Mouse (Mus musculus) frontal cortex, postnatal 10 days (tissue): ENCODE measurements around the gene Doc2g.

ENCODE experiments used
- DNase-seq, 2 experiments: peaks; one replicate each; pipeline ENCODE4 v3.0.0; 2022; ENCODE audit warnings: low spot score in 2 of 2, mixed read lengths in 1 of 2

The Doc2g gene

GRCm38 (mm10) chr19:3990804-3991203, 12.3 kb upstream of the Doc2g start:
- DNase-seq: no peak

- no peak for DNase-seq
These were observed 11.6 kb upstream of the Doc2g start for GRCm38 (mm10) chr19:3991562-3991961.

- no peak for DNase-seq
These were observed 11.1 kb upstream of the Doc2g start for GRCm38 (mm10) chr19:3991966-3992365.

GRCm38 (mm10) chr19:3992416-3992815, 10.7 kb upstream of the Doc2g start, which contains the start of gene Tbx10:
Tbx10 (plus strand) TSS chr19:3992752.
- DNase-seq: no peak

GRCm38 (mm10) chr19:3994932-3995331, 8.2 kb upstream of the Doc2g start:
- DNase-seq: no peak

GRCm38 (mm10) chr19:3995505-3995904, 7.6 kb upstream of the Doc2g start:
- no peak for DNase-seq

- no peak for DNase-seq
These were observed 7.0 kb upstream of the Doc2g start for GRCm38 (mm10) chr19:3996106-3996505.

GRCm38 (mm10) chr19:3996747-3997146, 6.4 kb upstream of the Doc2g start:
- DNase-seq: no peak

- no peak for DNase-seq
These were observed 5.9 kb upstream of the Doc2g start for GRCm38 (mm10) chr19:3997231-3997630.

GRCm38 (mm10) chr19:3998335-3998734, 4.8 kb upstream of the Doc2g start:
- DNase-seq: no peak

GRCm38 (mm10) chr19:3999121-3999730, 3.9 kb upstream of the Doc2g start:
- DNase-seq: no peak

- peak; percentile 91 to 93 for DNase-seq
These were observed 2.8 kb upstream of the Doc2g start, which contains the start of the genes Nudt8 and Gm49405 for GRCm38 (mm10) chr19:4000119-4000900. Nudt8 (plus strand) TSS chr19:4000580. Gm49405 (plus strand) TSS chr19:4000626.

- DNase-seq: no peak
These were observed 2.1 kb upstream of the Doc2g start for GRCm38 (mm10) chr19:4000949-4001525.

GRCm38 (mm10) chr19:4001752-4002151, 1.4 kb upstream of the Doc2g start:
- DNase-seq: no peak

- DNase-seq: no peak
These were observed 528 bp downstream of the Doc2g start for GRCm38 (mm10) chr19:4003641-4004040.

GRCm38 (mm10) chr19:4004331-4004730, 1.2 kb downstream of the Doc2g start:
- DNase-seq: peak in 1 of 2 experiments; percentile 7

- DNase-seq: peak in 1 of 2 experiments; percentile 11
These were observed 2.0 kb downstream of the Doc2g start for GRCm38 (mm10) chr19:4005091-4005490.

- DNase-seq: peak in 1 of 2 experiments; percentile 5
These were observed 2.9 kb downstream of the Doc2g start for GRCm38 (mm10) chr19:4005971-4006370.

GRCm38 (mm10) chr19:4011086-4011485, 8.0 kb downstream of the Doc2g start:
- DNase-seq: no peak

GRCm38 (mm10) chr19:4012432-4013022, 9.4 kb downstream of the Doc2g start, which contains the start of gene Ndufv1:
Ndufv1 (minus strand) TSS chr19:4012806.
- DNase-seq: peak; percentile 97 to 98

- DNase-seq: no peak
These were observed 10.0 kb downstream of the Doc2g start for GRCm38 (mm10) chr19:4013066-4013465.

- no peak for DNase-seq
These were observed 11.7 kb downstream of the Doc2g start for GRCm38 (mm10) chr19:4014802-4015201.
